Mouse (Mus musculus) limb, embryonic 14.5 days (tissue): ENCODE results near the gene Ifitm3. TPM values are rescaled to one million over a fixed set of nuclear protein-coding genes. Genes with fewer than 3 reads are reported as not detected.
"Not testable (repeated sequence)": the region's sequence is repeated elsewhere in the genome, so short reads cannot be mapped to it uniquely, and the experiment has no call there.

ENCODE experiments used
- ATAC-seq: fragments of 200-750 bp; cut with Nextera tagmentation; 2 replicates; pipeline ENCODE4 v1.8.0; 2017; ENCODE audit warnings: low read depth, moderate number of reproducible peaks, moderate TSS enrichment; ENCODE audit not compliant: low FRiP score
- DNase-seq: peaks from one replicate; pipeline ENCODE4 v3.0.0-alpha.2; 2015; ENCODE audit warnings: low spot score
- H3K27ac ChIP-seq: fragments of 300-500 bp; sonication (generic); replicated peaks from 2 replicates; pipeline ENCODE4 v1.5.1; 2014; ENCODE audit warnings: low read depth, mild to moderate bottlenecking, low read length, moderate library complexity, mixed read lengths
- H3K27me3 ChIP-seq: fragments of 300-500 bp; sonication (generic); 2 replicates; pipeline ENCODE4 v1.6.1; 2014; ENCODE audit warnings: low read length, mixed read lengths; ENCODE audit not compliant: control insufficient read depth, insufficient read depth
- H3K36me3 ChIP-seq: fragments of 300-500 bp; sonication (generic); 2 replicates; pipeline ENCODE4 v1.6.1; 2014; ENCODE audit warnings: mild to moderate bottlenecking, low read length, moderate library complexity, mixed read lengths; ENCODE audit not compliant: control insufficient read depth, insufficient read depth
- H3K4me1 ChIP-seq: fragments of 300-500 bp; sonication (generic); 2 replicates; pipeline ENCODE4 v1.6.1; 2014; ENCODE audit warnings: antibody characterized with exemption, low read length, mixed read lengths; ENCODE audit not compliant: control insufficient read depth, insufficient read depth
- H3K4me2 ChIP-seq: fragments of 300-500 bp; sonication (generic); replicated peaks from 2 replicates; pipeline ENCODE4 v1.6.1; 2014; ENCODE audit warnings: low read depth, mild to moderate bottlenecking, low read length, moderate library complexity; ENCODE audit not compliant: severe bottlenecking
- H3K4me3 ChIP-seq: fragments of 300-500 bp; sonication (generic); replicated peaks from 2 replicates; pipeline ENCODE4 v1.5.1; 2014; ENCODE audit warnings: low read length
- H3K9ac ChIP-seq: fragments of 300-500 bp; sonication (generic); 2 replicates; pipeline ENCODE4 v1.6.1; 2014; ENCODE audit warnings: mild to moderate bottlenecking, low read depth, low read length, moderate library complexity; ENCODE audit not compliant: severe bottlenecking
- H3K9me3 ChIP-seq: fragments of 300-500 bp; sonication (generic); 2 replicates; pipeline ENCODE4 v1.6.1; 2016; ENCODE audit warnings: low read length; ENCODE audit not compliant: control insufficient read depth
- POLR2A ChIP-seq: fragments of 200-500 bp; IDR thresholded peaks from 2 replicates; pipeline ENCODE4 v1.8.0; 2012; ENCODE audit warnings: inconsistent platforms, mild to moderate bottlenecking, moderate library complexity, borderline replicate concordance; ENCODE audit not compliant: insufficient read depth, insufficient read length; ENCODE audit errors: extremely low read depth
- WGBS: fragments of 180-500 bp; shearing (Covaris S2); extraction: QIAGEN DNeasy Blood & Tissue Kit; methylation state at CpG from one replicate; pipeline ENCODE4 v1.1.7; 2014; 5-methylcytosine and 5-hydroxymethylcytosine counted together
- polyA plus RNA-seq, 2 experiments: library from polyadenylated mRNA; depleted of rRNA in 1 of 2; stranded (reverse) in 1 of 2; unstranded in 1 of 2; fragments of >200 nt; fragmentation: Nextera tagmentation in 1 of 2; extraction: Ambion mirVana in 1 of 2; gene quantifications; 2 replicates each; pipeline versions ENCODE4 v1.2.1 to v1.2.3; 2012 to 2014

The Ifitm3 gene
- polyA plus RNA-seq, 2 experiments: 85.6 to 201 TPM

GRCm38 (mm10) chr7:140982971-140983370 is 27.6 kb downstream of the Ifitm3 start:
- H3K27me3 ChIP-seq: no peaks in the 10 kb centered on the region
- no peak overlapping the region for H3K27ac ChIP-seq
- TF ChIP-seq POLR2A: no peak
- no peak overlapping the region for H3K9ac ChIP-seq
- H3K36me3 ChIP-seq: no peaks in the 10 kb centered on the region
- no peaks in the 10 kb centered on the region for H3K4me1 ChIP-seq
- no peak for DNase-seq
- no peak for ATAC-seq
- WGBS: 93% methylated on average over 7 of the region's 7 CpGs
- no peaks in the 10 kb centered on the region for H3K9me3 ChIP-seq
- no peak overlapping the region for H3K4me2 ChIP-seq
- H3K4me3 ChIP-seq: no peak overlapping the region

- H3K9me3 ChIP-seq: no peaks in the 10 kb centered on the region
- no peaks in the 10 kb centered on the region for H3K36me3 ChIP-seq
- WGBS: 95% methylated on average over 8 of the region's 8 CpGs
- TF ChIP-seq POLR2A: no peak
- DNase-seq (no peak), ATAC-seq (no peak)
- no peak overlapping the region for H3K27ac ChIP-seq
- no peaks in the 10 kb centered on the region for H3K27me3 ChIP-seq
- no peak overlapping the region for H3K9ac ChIP-seq
- H3K4me3 ChIP-seq: no peak overlapping the region
- H3K4me1 ChIP-seq: no peaks in the 10 kb centered on the region
- no peak overlapping the region for H3K4me2 ChIP-seq
Measured at GRCm38 (mm10) chr7:140981704-140982103, 28.9 kb downstream of the Ifitm3 start.

- not testable (repeated sequence) for DNase-seq, H3K9ac ChIP-seq, H3K36me3 ChIP-seq, H3K4me2 ChIP-seq, H3K27ac ChIP-seq, H3K27me3 ChIP-seq, H3K9me3 ChIP-seq, H3K4me3 ChIP-seq, ATAC-seq
- WGBS: 94% methylated on average over 9 of the region's 9 CpGs
- H3K4me1 ChIP-seq: peaks cover 15% of the 10 kb centered on the region
Measured at GRCm38 (mm10) chr7:140976720-140977119, 33.9 kb downstream of the Ifitm3 start.

- no peaks in the 10 kb centered on the region for H3K9me3 ChIP-seq
- ATAC-seq: no peak
- no peaks in the 10 kb centered on the region for H3K27me3 ChIP-seq
- no peaks in the 10 kb centered on the region for H3K36me3 ChIP-seq
- no peak overlapping the region for H3K4me2 ChIP-seq
- no peak for TF ChIP-seq POLR2A
- H3K27ac ChIP-seq: no peak overlapping the region
- no peak for DNase-seq
- H3K4me3 ChIP-seq: no peak overlapping the region
- H3K4me1 ChIP-seq: peaks cover 23% of the 10 kb centered on the region
- H3K9ac ChIP-seq: no peak overlapping the region
- WGBS: 17% methylated on average over 3 of the region's 3 CpGs
Measured at GRCm38 (mm10) chr7:140975465-140975864, 35.1 kb downstream of the Ifitm3 start.

DNA sequence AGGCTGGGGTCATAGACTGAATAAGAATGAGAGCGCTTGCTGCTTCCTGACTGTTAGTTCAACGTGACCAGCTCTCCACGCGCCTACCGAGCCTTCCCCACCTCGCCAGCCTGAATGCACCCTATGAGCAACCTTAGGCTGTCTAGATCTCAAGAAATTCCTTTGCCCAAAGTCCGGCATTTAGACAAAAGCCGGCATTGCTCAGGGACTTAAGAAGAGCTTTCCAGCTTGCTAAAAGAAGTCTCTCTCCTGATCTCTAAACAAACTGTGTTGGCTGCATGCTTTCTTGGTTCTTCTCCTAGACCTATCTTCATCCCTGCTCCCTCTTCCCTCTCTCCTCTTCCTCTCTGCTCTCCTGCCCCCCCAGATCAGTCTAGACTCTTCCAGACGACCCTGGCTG is 35.6 kb downstream of the Ifitm3 start:
- Histone ChIP-seq H3K4me2 (no peak overlapping the region), H3K9ac (no peak overlapping the region), H3K27me3 (no peaks in the 10 kb centered on the region), H3K9me3 (no peaks in the 10 kb centered on the region), H3K4me3 (no peak overlapping the region), H3K27ac (no peak overlapping the region), H3K36me3 (no peaks in the 10 kb centered on the region), H3K4me1 (peaks cover 23% of the 10 kb centered on the region)
- WGBS: 32% methylated on average over 9 of the region's 9 CpGs
- no peak for DNase-seq
- no peak for ATAC-seq
- TF ChIP-seq POLR2A: no peak

DNA sequence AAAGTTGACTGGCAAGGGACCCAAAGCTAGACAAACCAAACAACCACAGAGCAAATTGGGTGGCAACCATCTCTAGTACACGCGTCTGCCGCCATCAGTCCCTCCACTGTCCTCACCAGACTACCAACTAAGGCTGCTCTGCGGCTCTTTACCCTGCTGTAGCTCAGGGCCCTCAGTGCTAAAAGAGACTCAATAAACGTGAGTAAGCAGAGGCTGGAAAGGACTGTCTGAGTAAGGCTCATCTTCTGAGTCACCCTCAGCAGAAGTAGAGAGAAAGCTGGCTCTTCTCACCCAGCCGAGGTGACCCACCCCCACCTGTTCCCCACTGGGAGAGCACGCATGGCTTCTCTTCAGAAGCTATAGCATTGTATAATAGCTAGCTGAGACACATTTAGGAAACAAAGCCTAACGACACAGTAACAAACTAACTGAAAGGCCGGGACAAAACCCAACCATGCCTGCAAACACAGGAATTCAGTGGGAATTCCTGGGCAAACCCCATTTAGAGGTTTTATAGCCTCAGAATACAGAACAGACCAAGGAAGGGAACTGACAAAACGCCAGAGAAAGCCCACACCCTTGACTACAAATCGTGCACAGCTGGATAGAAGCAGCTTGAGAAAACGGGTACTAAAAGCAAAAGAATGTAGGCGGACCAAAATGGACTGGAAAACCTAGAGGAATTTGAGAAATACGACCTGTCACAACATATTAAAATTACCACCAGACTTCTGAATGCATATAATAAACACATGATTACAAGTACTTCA is 37.0 kb downstream of the Ifitm3 start:
- peak; percentile 64; the same call in 1 of the 2 replicates for ATAC-seq
- peak; percentile 79 for DNase-seq
- TF ChIP-seq POLR2A: no peak
- no peaks in the 10 kb centered on the region for H3K9me3 ChIP-seq
- 0 out of 2 replicates have a peak overlapping the region, but pooled peaks have one; percentile 10 for H3K4me2 ChIP-seq
- H3K36me3 ChIP-seq: no peaks in the 10 kb centered on the region
- no peak overlapping the region for H3K4me3 ChIP-seq
- peak overlapping the region; percentile 52 for H3K27ac ChIP-seq
- 16% methylated on average over 14 of the region's 14 CpGs for WGBS
- H3K4me1 ChIP-seq: peaks cover 23% of the 10 kb centered on the region
- H3K27me3 ChIP-seq: no peaks in the 10 kb centered on the region
- H3K9ac ChIP-seq: no peak overlapping the region
